Mouse (Mus musculus): ENCODE measurements around the gene Kank2.

GRCm38 (mm10) chr9:21806363-21806762, 7.8 kb upstream of the Kank2 start:
- TF ChIP-seq POLR2A (IDR thresholded peaks at IDR 0.05; ENCODE audit: low read depth, low read length) (no peak), CTCF (IDR thresholded peaks at IDR 0.05; ENCODE audit: extremely low read depth, insufficient read length, insufficient replicate concordance, low read depth, low read length) (no peak)
